Mouse (Mus musculus): ENCODE results near the gene Vmp1. TPM values are rescaled to one million over a fixed set of nuclear protein-coding genes. Genes with fewer than 3 reads are reported as not detected.

The Vmp1 gene
- polyA plus RNA-seq, 1 experiment from 2014 or later: 128 TPM

DNA sequence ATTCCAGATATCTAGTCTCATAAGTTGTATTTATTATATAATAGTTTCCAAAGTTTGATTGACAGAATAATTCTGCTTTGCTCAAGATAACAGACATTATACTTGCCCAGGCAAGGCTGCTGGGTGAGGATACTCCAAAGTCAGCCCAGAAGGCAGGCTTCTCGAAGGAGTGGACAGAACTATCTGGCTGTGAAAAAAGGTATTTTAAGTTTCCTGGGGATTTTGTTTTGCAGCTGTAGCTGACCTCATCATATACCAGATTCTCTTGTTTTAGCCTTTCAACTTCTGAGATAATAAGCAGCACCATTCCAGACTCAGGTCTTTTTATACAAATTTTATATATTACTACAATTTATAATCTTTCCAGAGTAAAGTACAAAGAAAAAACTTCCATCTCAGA lies 34.1 kb downstream of the Vmp1 start:
- Histone ChIP-seq H3K27me3 (ENCODE audit: control insufficient read depth, insufficient read depth, low read depth, low read length) (no peaks in the 10 kb centered on the region), H3K9me3 (replicated peaks; ENCODE audit: control insufficient read depth, low read length, poor library complexity, severe bottlenecking) (no peaks in the 10 kb centered on the region), H3K27ac (ENCODE audit: low read length) (no peak overlapping the region), H3K9ac (ENCODE audit: low read depth, low read length) (no peak overlapping the region), H3K4me2 (ENCODE audit: low read length) (no peak overlapping the region), H3K36me3 (ENCODE audit: control insufficient read depth, insufficient read depth, low read length) (no peaks in the 10 kb centered on the region), H3K4me3 (ENCODE audit: low read depth, low read length) (no peak overlapping the region), H3K4me1 (ENCODE audit: control insufficient read depth, insufficient read depth, low read length) (peaks cover 3% of the 10 kb centered on the region; the same call in 1 of the 2 replicates)
- no peak for ATAC-seq
- WGBS: 83% methylated on average over 1 of the region's 1 CpGs

DNA sequence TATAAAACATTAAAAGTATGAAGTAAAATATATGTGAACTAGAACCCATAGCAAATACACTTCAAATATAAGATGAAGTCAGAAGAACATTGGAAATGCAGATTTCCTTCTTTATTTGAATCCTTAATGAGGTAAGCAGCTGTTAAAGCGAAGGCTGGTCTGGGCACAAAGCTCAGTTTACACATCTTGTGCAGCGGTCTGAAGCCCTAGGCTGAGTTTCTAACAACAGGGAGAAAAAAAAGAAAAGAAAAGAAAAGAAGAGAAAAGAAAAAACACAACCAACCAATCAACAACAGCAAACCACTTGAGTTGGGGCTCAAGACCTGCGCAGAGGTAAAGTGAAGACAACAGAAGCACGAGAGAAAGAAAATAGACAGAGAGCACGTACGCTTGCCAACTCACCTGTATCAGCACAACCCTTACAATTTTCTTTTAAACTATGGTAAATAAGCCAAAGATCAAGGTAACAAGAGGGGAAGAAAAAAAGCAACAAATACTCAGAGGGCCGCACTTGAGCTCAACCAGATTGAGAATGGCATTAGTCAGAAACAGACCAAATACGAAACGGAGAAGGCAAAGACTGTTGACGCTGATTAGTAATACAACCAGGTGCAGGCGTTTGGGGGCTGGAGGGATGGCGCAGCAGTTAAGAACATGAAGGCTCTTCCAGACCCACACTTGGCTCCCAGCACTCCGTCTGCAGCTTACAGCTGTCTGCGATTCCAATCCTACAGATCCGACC lies 35.8 kb downstream of the Vmp1 start:
- no peaks in the 10 kb centered on the region for H3K27me3 ChIP-seq (ENCODE audit: control insufficient read depth, insufficient read depth, low read depth, low read length)
- no peak overlapping the region for H3K4me3 ChIP-seq (ENCODE audit: low read depth, low read length)
- H3K9me3 ChIP-seq (replicated peaks; ENCODE audit: control insufficient read depth, low read length, poor library complexity, severe bottlenecking): no peaks in the 10 kb centered on the region
- H3K4me2 ChIP-seq (ENCODE audit: low read length): no peak overlapping the region
- H3K9ac ChIP-seq (ENCODE audit: low read depth, low read length): no peak overlapping the region
- 0 out of 2 replicates have a peak, but pooled peaks cover 4% of the 10 kb centered on the region for H3K36me3 ChIP-seq (ENCODE audit: control insufficient read depth, insufficient read depth, low read length)
- 81% methylated on average over 15 of the region's 15 CpGs for WGBS
- H3K27ac ChIP-seq (ENCODE audit: low read length): no peak overlapping the region
- ATAC-seq: no peak
- H3K4me1 ChIP-seq (ENCODE audit: control insufficient read depth, insufficient read depth, low read length): no peaks in the 10 kb centered on the region

DNA sequence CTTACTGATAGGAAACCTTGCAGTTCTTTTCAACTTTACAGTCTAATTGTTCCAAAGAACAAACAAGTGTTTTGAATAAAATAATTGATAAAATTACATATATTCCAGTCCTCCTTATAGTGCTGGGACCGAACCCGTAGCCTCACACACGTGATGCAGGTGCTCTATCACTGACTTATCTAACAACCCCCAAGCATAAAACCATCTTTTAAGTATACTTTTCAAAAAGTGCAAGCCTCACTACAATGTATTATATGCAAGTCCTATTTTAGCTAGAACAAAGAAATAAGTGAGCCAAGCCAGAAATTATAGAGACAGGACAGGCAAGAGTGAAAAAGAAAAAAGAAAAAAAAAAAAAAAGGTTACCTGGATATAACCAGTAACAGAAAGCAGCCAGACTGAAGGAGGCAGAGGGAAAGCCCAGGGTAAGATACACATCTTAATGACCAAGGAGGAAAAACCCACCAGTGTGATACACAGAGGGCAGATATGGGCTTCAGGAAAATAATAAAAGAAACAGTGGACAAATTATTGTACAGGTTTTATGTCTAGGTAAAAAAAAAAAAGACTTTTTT lies 36.7 kb downstream of the Vmp1 start:
- no peaks in the 10 kb centered on the region for H3K27me3 ChIP-seq (ENCODE audit: control insufficient read depth, insufficient read depth, low read depth, low read length)
- H3K36me3 ChIP-seq (ENCODE audit: control insufficient read depth, insufficient read depth, low read length): peaks cover 4% of the 10 kb centered on the region; the same call in 1 of the 2 replicates
- no peak overlapping the region for H3K4me3 ChIP-seq (ENCODE audit: low read depth, low read length)
- no peak overlapping the region for H3K27ac ChIP-seq (ENCODE audit: low read length)
- no peak overlapping the region for H3K9ac ChIP-seq (ENCODE audit: low read depth, low read length)
- WGBS: 91% methylated on average over 3 of the region's 3 CpGs
- ATAC-seq: no peak
- H3K9me3 ChIP-seq (replicated peaks; ENCODE audit: control insufficient read depth, low read length, poor library complexity, severe bottlenecking): no peaks in the 10 kb centered on the region
- H3K4me1 ChIP-seq (ENCODE audit: control insufficient read depth, insufficient read depth, low read length): no peaks in the 10 kb centered on the region
- no peak overlapping the region for H3K4me2 ChIP-seq (ENCODE audit: low read length)

DNA sequence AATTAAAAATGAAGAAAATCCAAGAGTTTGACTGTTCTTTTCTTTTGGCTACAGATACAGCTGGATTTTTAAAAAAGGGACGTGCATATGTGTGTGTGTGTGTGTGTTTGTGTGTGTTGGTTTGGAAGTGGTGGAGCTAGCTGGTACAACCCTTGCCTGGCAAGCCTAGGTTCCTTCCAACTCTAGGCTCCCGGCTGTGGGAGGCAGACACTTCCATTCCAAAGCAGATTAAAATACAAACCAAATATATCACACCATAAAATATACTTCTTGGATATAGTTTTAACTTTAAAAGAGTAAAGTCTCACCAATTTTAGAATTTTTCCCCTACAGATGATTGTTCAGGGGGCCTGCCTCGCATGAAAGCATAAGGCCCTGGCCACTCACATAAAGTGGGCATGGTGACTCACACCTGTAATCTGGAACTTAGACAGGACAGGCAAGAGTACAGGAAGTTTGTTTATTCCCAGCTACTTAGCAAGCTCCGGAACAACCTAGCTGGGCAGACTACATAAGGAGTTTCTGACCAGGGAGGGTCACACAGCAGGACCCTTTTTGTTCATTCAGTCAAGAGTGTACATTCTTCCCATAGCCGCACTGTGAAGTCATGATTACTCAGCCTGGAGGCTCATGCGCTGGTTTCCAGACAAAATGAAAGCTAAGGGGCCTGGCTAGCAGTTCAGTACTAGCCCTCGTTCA lies 37.4 kb downstream of the Vmp1 start:
- no peak for ATAC-seq
- Histone ChIP-seq H3K4me1 (ENCODE audit: control insufficient read depth, insufficient read depth, low read length) (no peaks in the 10 kb centered on the region), H3K27me3 (ENCODE audit: control insufficient read depth, insufficient read depth, low read depth, low read length) (no peaks in the 10 kb centered on the region), H3K9me3 (replicated peaks; ENCODE audit: control insufficient read depth, low read length, poor library complexity, severe bottlenecking) (no peaks in the 10 kb centered on the region), H3K9ac (ENCODE audit: low read depth, low read length) (no peak overlapping the region), H3K4me3 (ENCODE audit: low read depth, low read length) (no peak overlapping the region), H3K4me2 (ENCODE audit: low read length) (no peak overlapping the region), H3K36me3 (ENCODE audit: control insufficient read depth, insufficient read depth, low read length) (peaks cover 4% of the 10 kb centered on the region; the same call in 1 of the 2 replicates), H3K27ac (ENCODE audit: low read length) (no peak overlapping the region)
- 59% methylated on average over 7 of the region's 7 CpGs for WGBS

DNA sequence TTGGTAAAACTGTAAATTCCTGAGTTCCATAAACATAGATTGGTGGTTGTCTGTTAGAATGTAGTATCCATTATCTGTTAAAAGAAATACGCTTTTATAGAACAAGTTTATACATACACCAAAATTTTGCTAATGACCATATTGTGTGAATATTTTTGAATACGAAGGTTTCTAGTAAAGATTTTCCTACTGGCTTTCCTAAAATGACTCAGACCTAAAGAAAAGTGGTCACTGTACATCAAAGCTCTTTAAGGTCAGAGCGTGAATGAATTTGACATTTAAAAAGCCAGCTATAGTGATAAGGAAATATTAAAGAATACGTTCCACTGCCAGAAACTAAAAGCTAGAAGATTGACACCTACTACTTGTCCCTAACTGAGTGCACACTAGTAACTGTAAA lies 39.1 kb downstream of the Vmp1 start:
- Histone ChIP-seq H3K4me2 (ENCODE audit: low read length) (no peak overlapping the region), H3K27me3 (ENCODE audit: control insufficient read depth, insufficient read depth, low read depth, low read length) (no peaks in the 10 kb centered on the region), H3K9me3 (replicated peaks; ENCODE audit: control insufficient read depth, low read length, poor library complexity, severe bottlenecking) (no peaks in the 10 kb centered on the region), H3K9ac (ENCODE audit: low read depth, low read length) (no peak overlapping the region), H3K4me1 (ENCODE audit: control insufficient read depth, insufficient read depth, low read length) (no peaks in the 10 kb centered on the region), H3K27ac (ENCODE audit: low read length) (no peak overlapping the region), H3K36me3 (ENCODE audit: control insufficient read depth, insufficient read depth, low read length) (peaks cover 4% of the 10 kb centered on the region; the same call in 1 of the 2 replicates), H3K4me3 (ENCODE audit: low read depth, low read length) (no peak overlapping the region)
- 91% methylated on average over 4 of the region's 4 CpGs for WGBS
- ATAC-seq: no peak

DNA sequence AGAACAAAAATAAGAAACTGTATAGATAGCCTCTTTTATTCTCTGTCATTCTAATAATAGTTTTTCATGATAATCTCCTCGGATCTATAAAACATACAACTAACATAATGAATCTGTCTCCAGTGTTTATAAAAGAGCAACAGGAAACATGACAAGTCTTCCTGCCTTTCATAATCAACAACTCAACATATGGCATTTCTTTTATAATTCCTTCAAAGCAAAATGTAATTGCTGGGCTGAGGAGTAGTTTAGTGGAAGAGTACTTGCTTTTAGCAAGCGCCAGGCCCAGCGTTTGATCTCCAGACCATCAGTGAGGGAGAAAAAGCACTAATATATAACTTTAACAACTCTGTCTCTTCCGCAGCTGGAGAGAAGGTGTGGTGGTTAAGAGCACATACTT lies 41.9 kb downstream of the Vmp1 start:
- no peak overlapping the region for H3K4me3 ChIP-seq (ENCODE audit: low read depth, low read length)
- H3K36me3 ChIP-seq (ENCODE audit: control insufficient read depth, insufficient read depth, low read length): peaks cover 4% of the 10 kb centered on the region; the same call in 1 of the 2 replicates
- ATAC-seq: no peak
- no peak overlapping the region for H3K9ac ChIP-seq (ENCODE audit: low read depth, low read length)
- H3K9me3 ChIP-seq (replicated peaks; ENCODE audit: control insufficient read depth, low read length, poor library complexity, severe bottlenecking): no peaks in the 10 kb centered on the region
- no peak overlapping the region for H3K4me2 ChIP-seq (ENCODE audit: low read length)
- H3K27me3 ChIP-seq (ENCODE audit: control insufficient read depth, insufficient read depth, low read depth, low read length): no peaks in the 10 kb centered on the region
- no peaks in the 10 kb centered on the region for H3K4me1 ChIP-seq (ENCODE audit: control insufficient read depth, insufficient read depth, low read length)
- 94% methylated on average over 4 of the region's 4 CpGs for WGBS
- H3K27ac ChIP-seq (ENCODE audit: low read length): no peak overlapping the region

DNA sequence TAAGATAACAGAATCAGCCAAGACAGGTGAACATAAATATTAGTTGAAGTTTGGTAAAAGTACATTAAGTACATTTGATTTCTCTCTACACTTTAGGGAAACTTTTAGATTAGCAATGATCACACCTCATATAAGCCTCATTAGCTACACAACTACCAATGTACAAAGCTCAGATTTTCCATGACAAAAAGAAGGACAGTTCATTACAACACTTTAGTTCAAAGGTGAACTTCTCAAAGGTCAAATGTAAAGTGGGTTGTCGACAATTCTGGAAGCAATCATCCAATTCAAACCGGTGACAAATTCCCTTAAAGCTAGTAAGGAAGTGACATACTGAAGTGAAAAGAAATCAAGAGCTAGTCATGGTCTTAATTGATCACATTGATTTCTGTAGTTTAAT lies 45.9 kb downstream of the Vmp1 start:
- no peak overlapping the region for H3K4me2 ChIP-seq (ENCODE audit: low read length)
- 80% methylated on average over 2 of the region's 2 CpGs for WGBS

DNA sequence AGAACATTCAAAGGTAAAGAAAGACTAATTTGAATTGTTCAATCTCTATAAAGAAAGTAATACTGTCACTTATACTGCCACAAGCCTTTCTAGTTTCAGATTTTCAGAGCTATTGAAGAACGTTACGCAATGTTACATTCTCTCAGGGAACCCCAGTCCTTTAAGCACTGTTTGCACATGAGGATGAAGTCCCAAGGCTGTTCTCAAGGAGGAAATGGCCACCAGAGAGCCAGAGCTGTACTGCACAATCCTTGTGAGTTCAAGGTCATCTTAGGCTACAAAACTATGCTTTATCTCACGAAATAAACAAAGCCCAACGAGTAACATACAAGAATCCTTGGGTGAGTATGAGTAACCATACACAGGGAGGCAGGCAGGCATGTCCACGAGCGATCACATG lies 49.2 kb downstream of the Vmp1 start:
- H3K9ac ChIP-seq (ENCODE audit: low read depth, low read length): no peak overlapping the region
- no peak overlapping the region for H3K27ac ChIP-seq (ENCODE audit: low read length)
- no peaks in the 10 kb centered on the region for H3K9me3 ChIP-seq (replicated peaks; ENCODE audit: control insufficient read depth, low read length, poor library complexity, severe bottlenecking)
- ATAC-seq: no peak
- no peak overlapping the region for H3K4me3 ChIP-seq (ENCODE audit: low read depth, low read length)
- H3K4me1 ChIP-seq (ENCODE audit: control insufficient read depth, insufficient read depth, low read length): no peaks in the 10 kb centered on the region
- no peaks in the 10 kb centered on the region for H3K36me3 ChIP-seq (ENCODE audit: control insufficient read depth, insufficient read depth, low read length)
- no peaks in the 10 kb centered on the region for H3K27me3 ChIP-seq (ENCODE audit: control insufficient read depth, insufficient read depth, low read depth, low read length)
- 89% methylated on average over 6 of the region's 6 CpGs for WGBS
- H3K4me2 ChIP-seq (ENCODE audit: low read length): no peak overlapping the region

More for the DNA sequence above, 45.9 kb downstream of the Vmp1 start:
- Histone ChIP-seq H3K27me3 (ENCODE audit: control insufficient read depth, insufficient read depth, low read depth, low read length) (no peaks in the 10 kb centered on the region), H3K36me3 (ENCODE audit: control insufficient read depth, insufficient read depth, low read length) (no peaks in the 10 kb centered on the region; the same call in 1 of the 2 replicates), H3K9me3 (replicated peaks; ENCODE audit: control insufficient read depth, low read length, poor library complexity, severe bottlenecking) (no peaks in the 10 kb centered on the region), H3K27ac (ENCODE audit: low read length) (no peak overlapping the region), H3K4me3 (ENCODE audit: low read depth, low read length) (no peak overlapping the region), H3K4me1 (ENCODE audit: control insufficient read depth, insufficient read depth, low read length) (no peaks in the 10 kb centered on the region), H3K9ac (ENCODE audit: low read depth, low read length) (no peak overlapping the region)
- ATAC-seq: no peak

DNA sequence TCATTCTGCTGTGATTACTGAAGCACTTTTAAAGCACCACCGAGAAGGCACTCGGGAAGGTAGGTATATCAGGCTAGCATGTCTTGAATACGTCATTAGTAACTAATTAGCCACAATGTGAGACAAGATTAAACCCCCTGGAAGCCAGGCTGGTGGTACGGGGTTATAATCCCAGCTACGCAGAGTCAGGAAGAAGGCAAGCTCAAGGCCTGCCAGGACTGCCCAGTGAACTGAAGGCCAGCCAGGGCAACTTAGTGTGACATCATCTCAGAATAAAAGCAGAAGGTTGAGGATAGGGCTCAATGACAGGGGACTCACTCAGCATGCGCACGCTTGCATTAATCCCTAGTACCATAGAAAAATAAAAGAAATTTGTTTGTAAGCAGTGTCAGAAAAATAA lies 53.7 kb downstream of the Vmp1 start:
- no peak overlapping the region for H3K9ac ChIP-seq (ENCODE audit: low read depth, low read length)
- no peak overlapping the region for H3K4me3 ChIP-seq (ENCODE audit: low read depth, low read length)
- no peaks in the 10 kb centered on the region for H3K36me3 ChIP-seq (ENCODE audit: control insufficient read depth, insufficient read depth, low read length)
- 84% methylated on average over 7 of the region's 7 CpGs for WGBS
- no peak for ATAC-seq
- H3K4me1 ChIP-seq (ENCODE audit: control insufficient read depth, insufficient read depth, low read length): no peaks in the 10 kb centered on the region
- H3K4me2 ChIP-seq (ENCODE audit: low read length): no peak overlapping the region
- no peak overlapping the region for H3K27ac ChIP-seq (ENCODE audit: low read length)
- no peaks in the 10 kb centered on the region for H3K9me3 ChIP-seq (replicated peaks; ENCODE audit: control insufficient read depth, low read length, poor library complexity, severe bottlenecking)
- H3K27me3 ChIP-seq (ENCODE audit: control insufficient read depth, insufficient read depth, low read depth, low read length): no peaks in the 10 kb centered on the region

All from midbrain, embryonic 16.5 days (tissue).